Mouse (Mus musculus) spleen, adult 2 months (tissue): Measurements from ENCODE around the gene Mark3. TPM values are rescaled to one million over a fixed set of nuclear protein-coding genes. Genes with fewer than 3 reads are reported as not detected.

Experiments
- DNase-seq, 2 experiments: peaks; one replicate each; pipeline versions ENCODE4 v3.0.0 to v3.0.0-alpha.2; 2012 to 2021; ENCODE audit warnings: low spot score in 2 of 2, low read depth in 1 of 2
- H3K27ac ChIP-seq: fragments of 200-500 bp; 2 replicates; pipeline ENCODE4 v1.5.1; 2012; ENCODE audit warnings: low read length, inconsistent platforms; ENCODE audit not compliant: insufficient read depth
- H3K27me3 ChIP-seq: fragments of 200-500 bp; 2 replicates; pipeline ENCODE4 v1.6.1; 2012; ENCODE audit warnings: mild to moderate bottlenecking, moderate library complexity, low read length, inconsistent platforms; ENCODE audit not compliant: control insufficient read depth, insufficient read depth
- H3K36me3 ChIP-seq: fragments of 200-500 bp; 2 replicates; pipeline ENCODE4 v1.6.1; 2012; ENCODE audit warnings: mild to moderate bottlenecking, low read length, inconsistent platforms; ENCODE audit not compliant: control insufficient read depth, insufficient read depth
- H3K4me1 ChIP-seq: fragments of 200-500 bp; 2 replicates; pipeline ENCODE4 v1.6.1; 2011; ENCODE audit warnings: inconsistent platforms; ENCODE audit not compliant: control insufficient read depth, insufficient read depth, insufficient read length
- H3K4me3 ChIP-seq: fragments of 200-500 bp; 2 replicates; pipeline ENCODE4 v1.5.1; 2011; ENCODE audit warnings: mild to moderate bottlenecking, inconsistent platforms; ENCODE audit not compliant: insufficient read depth, insufficient read length; ENCODE audit errors: extremely low read depth
- CTCF ChIP-seq: fragments of 200-500 bp; IDR thresholded peaks from 2 replicates; pipeline ENCODE4 v1.5.1; 2011; ENCODE audit warnings: mild to moderate bottlenecking, inconsistent platforms; ENCODE audit not compliant: insufficient read depth, insufficient read length, insufficient replicate concordance; ENCODE audit errors: extremely low read depth
- POLR2A ChIP-seq: fragments of 200-500 bp; IDR thresholded peaks from 2 replicates; pipeline ENCODE4 v1.6.1; 2011; ENCODE audit warnings: low read depth, low read length, inconsistent platforms
- WGBS: fragments of 180-500 bp; shearing (Covaris S2); methylation state at CpG from one replicate; pipeline ENCODE4 v1.1.7; 2018; 5-methylcytosine and 5-hydroxymethylcytosine counted together
- polyA plus RNA-seq: library from polyadenylated mRNA; depleted of rRNA; stranded (reverse); fragments of >200 nt; gene quantifications from 2 replicates; pipeline ENCODE4 v1.2.3, GENCODE M21; 2012; rRNA removed

Mark3 gene
- polyA plus RNA-seq, 1 experiment, result 19.8 TPM

DNA sequence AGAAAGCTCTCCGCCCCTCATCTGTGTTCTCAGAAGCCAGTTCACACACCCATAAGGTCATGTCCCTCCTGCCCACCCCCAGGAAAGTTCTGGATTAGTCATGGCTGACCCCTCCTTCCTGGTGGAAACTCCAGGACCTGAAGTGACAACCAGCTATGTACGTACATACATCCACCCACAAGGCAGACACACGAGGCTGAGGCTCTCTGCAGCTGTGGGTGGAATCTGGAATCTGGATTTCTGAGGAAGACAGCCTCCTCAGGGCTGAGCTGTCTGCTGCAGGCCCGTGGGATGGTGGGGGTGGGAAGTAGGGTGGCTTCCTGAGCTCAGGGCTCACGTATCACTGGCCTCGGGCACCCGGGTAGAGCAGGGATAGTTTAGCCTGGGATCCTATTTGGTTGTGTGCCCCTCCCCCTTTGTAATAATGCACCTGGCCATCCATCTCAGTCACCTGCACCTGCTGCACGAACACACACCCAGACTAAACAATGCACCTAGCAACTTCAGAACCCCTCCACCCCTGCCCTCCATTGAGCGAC is 126.7 kb downstream of the Mark3 start:
- Histone ChIP-seq H3K27ac (no peak overlapping the region), H3K27me3 (no peaks in the 10 kb centered on the region), H3K36me3 (no peaks in the 10 kb centered on the region), H3K4me3 (no peak overlapping the region), H3K4me1 (no peaks in the 10 kb centered on the region)
- DNase-seq, result no peak
- no peak for TF ChIP-seq POLR2A
- TF ChIP-seq CTCF, result no peak
- WGBS, result 82% methylated on average over 9 of the region's 9 CpGs

DNA sequence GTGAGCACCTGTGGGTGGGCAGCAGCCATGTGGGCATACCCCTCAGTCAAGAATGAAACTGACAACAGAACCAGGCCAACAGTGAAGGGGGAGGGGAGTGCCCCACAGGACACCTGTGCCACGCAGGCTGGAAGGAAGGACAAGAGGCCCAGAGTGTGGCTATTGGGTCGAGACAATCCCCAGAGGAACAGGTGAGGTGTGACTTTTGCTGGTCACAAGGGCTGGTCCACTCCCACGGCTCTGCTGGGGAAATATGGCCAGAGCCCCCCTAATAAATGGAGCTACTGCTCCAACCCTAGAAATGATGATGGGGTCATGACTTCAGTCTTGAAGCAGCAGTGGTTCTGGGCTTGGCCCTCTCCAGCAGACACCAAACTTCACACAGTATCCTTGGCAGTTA is 129.0 kb downstream of the Mark3 start:
- 62% methylated on average over 3 of the region's 3 CpGs for WGBS
- Histone ChIP-seq H3K4me3 (no peak overlapping the region), H3K36me3 (peaks cover 1% of the 10 kb centered on the region; the same call in 1 of the 2 replicates)

DNA sequence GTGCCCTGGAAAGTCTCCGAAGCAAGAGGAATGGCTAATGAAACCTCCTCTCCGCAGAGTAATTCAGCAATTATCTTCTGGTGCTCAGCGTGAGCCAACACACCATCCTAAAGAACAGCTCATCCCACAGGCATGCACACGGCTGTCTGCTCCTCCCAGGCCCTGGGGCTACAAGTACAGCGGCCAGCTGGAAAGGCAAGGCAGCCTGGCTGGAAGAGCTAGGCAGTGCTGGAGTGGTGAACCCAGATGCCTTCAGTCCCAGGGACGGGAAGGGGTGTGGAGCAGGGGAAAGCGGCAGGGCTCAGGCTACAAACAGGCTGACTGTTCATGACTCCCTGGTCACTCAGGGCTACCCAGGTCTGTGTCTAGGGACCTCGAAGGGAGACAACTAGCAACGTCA is 130.3 kb downstream of the Mark3 start:
- 81% methylated on average over 9 of the region's 9 CpGs for WGBS
- no peaks in the 10 kb centered on the region for H3K27me3 ChIP-seq
- DNase-seq, result no peak
- no peak for TF ChIP-seq CTCF
- no peak for TF ChIP-seq POLR2A
- no peaks in the 10 kb centered on the region for H3K4me1 ChIP-seq
- H3K27ac ChIP-seq, result peak overlapping the region; percentile 22; the same call in 1 of the 2 replicates
- peaks cover 2% of the 10 kb centered on the region; the same call in 1 of the 2 replicates for H3K36me3 ChIP-seq
- no peak overlapping the region for H3K4me3 ChIP-seq

More for the DNA sequence above, 129.0 kb downstream of the Mark3 start:
- H3K27ac ChIP-seq, result no peak overlapping the region
- no peak for TF ChIP-seq CTCF
- no peak for TF ChIP-seq POLR2A
- no peak for DNase-seq
- no peaks in the 10 kb centered on the region for H3K27me3 ChIP-seq
- no peaks in the 10 kb centered on the region for H3K4me1 ChIP-seq

DNA sequence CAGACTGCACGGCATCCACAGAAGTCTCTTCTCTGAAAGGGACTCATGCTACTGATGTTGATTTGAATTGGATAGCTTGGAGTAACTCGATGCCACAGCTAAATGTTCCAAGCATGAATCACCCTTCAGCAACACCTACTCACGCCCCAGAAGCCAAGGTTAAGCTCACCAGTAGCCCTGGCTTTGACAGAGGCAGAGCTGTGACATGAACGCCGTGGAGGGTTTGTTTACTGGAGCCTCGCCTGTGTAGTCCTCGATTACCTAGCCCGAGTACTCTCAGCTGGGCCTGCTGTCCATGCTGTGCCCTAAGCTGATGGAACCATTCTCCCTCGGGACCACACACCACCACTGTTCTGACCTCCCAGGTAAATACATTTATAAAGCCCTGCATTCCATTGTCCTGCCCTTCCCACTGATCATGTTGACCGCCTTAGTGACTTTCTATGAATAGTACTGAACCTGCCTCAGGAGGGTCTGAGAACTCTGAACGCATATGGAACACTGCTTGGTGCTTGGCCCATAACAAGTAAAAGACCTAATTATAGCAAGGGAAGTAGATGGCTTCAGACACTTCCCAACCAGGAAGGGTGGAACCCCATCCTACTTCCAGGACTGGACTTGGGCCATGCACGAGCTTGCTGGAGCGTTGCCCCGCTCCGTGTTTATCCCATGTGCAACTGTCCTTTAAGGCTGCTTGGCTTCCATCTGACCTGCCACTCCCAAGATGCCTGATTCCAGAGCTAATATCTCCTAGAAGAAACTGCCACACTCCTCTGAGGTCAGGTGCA is 131.1 kb downstream of the Mark3 start:
- no peak for DNase-seq
- H3K27me3 ChIP-seq, result no peaks in the 10 kb centered on the region
- peak overlapping the region; percentile 43; the same call in 1 of the 2 replicates for H3K27ac ChIP-seq
- WGBS, result 81% methylated on average over 15 of the region's 15 CpGs
- peaks cover 8% of the 10 kb centered on the region; the same call in 1 of the 2 replicates for H3K36me3 ChIP-seq
- no peaks in the 10 kb centered on the region for H3K4me1 ChIP-seq
- H3K4me3 ChIP-seq, result no peak overlapping the region
- TF ChIP-seq CTCF, result no peak
- no peak for TF ChIP-seq POLR2A

Other genes starting within 250 kb of the Mark3 start
- gene Cdc42bpb, start 196.8 kb upstream of the Mark3 start, polyA plus RNA-seq, result 78.4 and 91.2 TPM in 2 replicates
- 2.0 and 3.5 TPM in 2 replicates for gene Lbhd2, start 167.7 kb upstream of the Mark3 start, polyA plus RNA-seq
- gene Exoc3l4, start 157.5 kb upstream of the Mark3 start, polyA plus RNA-seq, result 36.2 and 50.4 TPM in 2 replicates
- gene Tnfaip2, start 132.1 kb upstream of the Mark3 start, polyA plus RNA-seq, result 46.4 and 51.9 TPM in 2 replicates
- gene Gm266, start 88.7 kb upstream of the Mark3 start, polyA plus RNA-seq, result 0.64 and 2.2 TPM in 2 replicates
- gene Eif5, start 36.5 kb upstream of the Mark3 start, polyA plus RNA-seq, result 72.9 and 100 TPM in 2 replicates
- 139 and 197 TPM in 2 replicates for gene Ckb, start 97.8 kb downstream of the Mark3 start, polyA plus RNA-seq
- 40.6 and 48.1 TPM in 2 replicates for gene Trmt61a, start 103.6 kb downstream of the Mark3 start, polyA plus RNA-seq
- 6.2 and 7.7 TPM in 2 replicates for gene Bag5, start 138.7 kb downstream of the Mark3 start, polyA plus RNA-seq
- 22.2 and 33.3 TPM in 2 replicates for gene Apopt1, start 138.7 kb downstream of the Mark3 start, polyA plus RNA-seq
- 43.5 and 46.4 TPM in 2 replicates for gene Klc1, start 184.3 kb downstream of the Mark3 start, polyA plus RNA-seq
- 5.0 and 6.8 TPM in 2 replicates for gene Xrcc3, start 239.3 kb downstream of the Mark3 start, polyA plus RNA-seq
- 13.3 and 14.7 TPM in 2 replicates for gene Zfyve21, start 239.6 kb downstream of the Mark3 start, polyA plus RNA-seq